Mouse (Mus musculus): Measurements from ENCODE around the gene Cd2.

GRCm38 (mm10) chr3:101322437-101322836, 34.7 kb upstream of the Cd2 start:
- TF ChIP-seq POLR2AphosphoS5 (IDR thresholded peaks at IDR 0.05; ENCODE audit: insufficient replicate concordance, low read depth, low read length) = no peak
- TF ChIP-seq CTCF (IDR thresholded peaks at IDR 0.05; ENCODE audit: low read depth, low read length) = no peak
- TF ChIP-seq TAL1 (conservative IDR thresholded peaks at IDR 0.05; ENCODE audit: low read depth, low read length) = no peak
- no peak for TF ChIP-seq GATA1 (IDR thresholded peaks at IDR 0.05; ENCODE audit: borderline replicate concordance, low read length)
- no peak for TF ChIP-seq GATA2 (IDR thresholded peaks at IDR 0.05; ENCODE audit: borderline replicate concordance, low read depth, low read length)

Measured in G1E (cell line).